Mouse (Mus musculus) neural tube, embryonic 14.5 days (tissue): ENCODE measurements around the gene Gm11634. TPM values are rescaled to one million over a fixed set of nuclear protein-coding genes. Genes with fewer than 3 reads are reported as not detected.
A peak's percentile ranks its signal among the peaks of the same experiment; 100 is the strongest.
"Not testable (repeated sequence)": the region's sequence is repeated elsewhere in the genome, so short reads cannot be mapped to it uniquely, and the experiment has no call there.

ENCODE experiments used
- ATAC-seq: fragments of 200-750 bp; cut with Nextera tagmentation; 2 replicates; pipeline ENCODE4 v1.8.0; 2017; ENCODE audit warnings: low read depth, mild to moderate bottlenecking, moderate TSS enrichment, moderate library complexity
- H3K27ac ChIP-seq: fragments of 300-500 bp; sonication (generic); 2 replicates; pipeline ENCODE4 v1.5.1; 2014; ENCODE audit warnings: low read depth, mild to moderate bottlenecking, control low read depth, low read length, moderate library complexity, mixed read lengths
- H3K27me3 ChIP-seq: fragments of 300-500 bp; sonication (generic); 2 replicates; pipeline ENCODE4 v1.6.1; 2014; ENCODE audit warnings: low read length; ENCODE audit not compliant: control insufficient read depth, insufficient read depth
- H3K36me3 ChIP-seq: fragments of 300-500 bp; sonication (generic); 2 replicates; pipeline ENCODE4 v1.6.1; 2014; ENCODE audit warnings: low read length, mixed read lengths; ENCODE audit not compliant: control insufficient read depth, insufficient read depth
- H3K4me1 ChIP-seq: fragments of 300-500 bp; sonication (generic); 2 replicates; pipeline ENCODE4 v1.6.1; 2014; ENCODE audit warnings: low read length; ENCODE audit not compliant: control insufficient read depth, insufficient read depth
- H3K4me2 ChIP-seq: fragments of 300-500 bp; sonication (generic); 2 replicates; pipeline ENCODE4 v1.6.1; 2014; ENCODE audit warnings: mild to moderate bottlenecking, low read depth, low read length, control low read depth
- H3K4me3 ChIP-seq: fragments of 300-500 bp; sonication (generic); 2 replicates; pipeline ENCODE4 v1.5.1; 2014; ENCODE audit warnings: low read depth, low read length, control low read depth, mixed read lengths
- H3K9ac ChIP-seq: fragments of 300-500 bp; sonication (generic); replicated peaks from 2 replicates; pipeline ENCODE4 v1.6.1; 2014; ENCODE audit warnings: low read depth, mild to moderate bottlenecking, control low read depth, low read length, mixed read lengths
- H3K9me3 ChIP-seq: fragments of 300-500 bp; sonication (generic); 2 replicates; pipeline ENCODE4 v1.6.1; 2016; ENCODE audit warnings: low read length; ENCODE audit not compliant: control insufficient read depth
- WGBS: fragments of 180-500 bp; shearing (Covaris S2); extraction: QIAGEN DNeasy Blood & Tissue Kit; methylation state at CpG from one replicate; pipeline ENCODE4 v1.1.7; 2014; 5-methylcytosine and 5-hydroxymethylcytosine counted together
- polyA plus RNA-seq: library from polyadenylated mRNA; unstranded; fragments of >200 nt; fragmentation: Nextera tagmentation; extraction: Ambion mirVana; gene quantifications from 2 replicates; pipeline ENCODE4 v1.2.1, GENCODE M21; 2014

Gm11634 gene
- polyA plus RNA-seq, 1 experiment from 2014 or later = not detected

DNA sequence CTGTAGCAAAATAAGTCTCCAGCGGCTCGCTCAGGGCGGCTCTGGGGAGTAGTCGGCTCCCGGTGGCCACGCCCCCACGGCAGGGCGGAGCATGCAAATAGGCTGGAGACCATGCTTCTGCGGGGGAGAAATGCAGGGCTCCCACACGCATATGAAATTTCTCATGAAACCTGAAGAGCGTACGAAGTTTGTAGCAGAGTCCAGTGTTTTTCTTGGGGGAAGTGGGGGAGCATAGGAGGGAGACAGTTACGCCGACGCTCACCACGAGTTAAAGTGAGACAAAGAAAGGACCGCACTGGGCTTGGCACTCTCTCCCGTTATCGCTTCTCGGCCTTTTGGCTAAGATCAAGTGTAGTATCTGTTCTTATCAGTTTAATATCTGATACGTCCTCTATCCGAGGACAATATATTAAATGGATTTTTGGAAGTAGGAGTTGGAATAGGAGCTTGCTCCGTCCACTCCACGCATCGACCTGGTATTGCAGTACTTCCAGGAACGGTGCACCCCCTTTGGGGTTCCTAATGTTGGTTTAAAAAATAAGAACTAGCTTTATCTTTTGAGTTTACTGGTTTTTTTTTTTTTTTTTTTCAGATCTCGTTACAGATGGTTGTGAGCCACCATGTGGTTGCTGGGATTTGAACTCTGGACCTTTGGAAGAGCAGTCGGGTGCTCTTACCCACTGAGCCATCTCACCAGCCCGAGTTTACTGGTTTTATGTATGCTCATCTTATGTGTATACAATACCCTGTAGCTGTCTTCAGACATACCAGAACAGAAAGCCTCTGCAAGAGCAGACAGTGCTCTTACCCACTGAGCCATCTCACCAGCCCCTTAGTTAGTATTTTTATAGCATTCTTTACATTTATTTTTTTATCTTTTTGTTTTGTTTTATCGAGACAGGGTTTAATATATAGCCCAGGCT, 5.7 kb upstream of the Gm11634 start:
- H3K9me3 ChIP-seq, H3K27me3 ChIP-seq, H3K36me3 ChIP-seq, H3K4me1 ChIP-seq: not testable (repeated sequence)
- peak overlapping the region; percentile 34 for H3K4me3 ChIP-seq
- peak; percentile 79 for ATAC-seq
- H3K4me2 ChIP-seq = peak overlapping the region; percentile 47
- peak overlapping the region; percentile 32; the same call in 1 of the 2 replicates for H3K9ac ChIP-seq
- peak overlapping the region; percentile 34; the same call in 1 of the 2 replicates for H3K27ac ChIP-seq
- WGBS = 2% methylated on average over 30 of the region's 30 CpGs

DNA sequence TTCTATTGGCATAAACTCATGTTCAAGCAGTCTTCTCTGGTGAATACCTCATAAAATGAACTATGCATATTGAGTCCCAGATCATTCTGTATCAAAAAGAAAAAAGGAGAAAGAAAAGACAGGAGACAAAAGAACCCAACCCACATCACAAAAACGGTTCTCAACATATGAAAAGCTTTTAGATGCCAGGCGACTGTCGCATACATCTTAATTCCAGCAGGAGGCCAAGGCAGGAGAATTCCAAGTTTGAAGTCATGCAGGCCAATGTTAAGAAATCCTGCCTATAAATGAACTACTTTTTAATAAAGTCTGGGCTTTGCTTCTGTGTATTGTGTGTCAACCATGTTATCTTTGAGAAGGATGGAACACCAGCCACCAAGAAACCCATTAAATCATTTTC, 5.1 kb upstream of the Gm11634 start:
- 0% methylated on average over 3 of the region's 3 CpGs for WGBS
- 0 out of 2 replicates have a peak, but pooled peaks cover 3% of the 10 kb centered on the region for H3K4me1 ChIP-seq
- peak overlapping the region; percentile 32; the same call in 1 of the 2 replicates for H3K9ac ChIP-seq
- ATAC-seq = no peak
- H3K36me3 ChIP-seq = no peaks in the 10 kb centered on the region
- peak overlapping the region; percentile 34 for H3K4me3 ChIP-seq
- H3K27ac ChIP-seq = no peak overlapping the region
- peak overlapping the region; percentile 47 for H3K4me2 ChIP-seq
- no peaks in the 10 kb centered on the region for H3K27me3 ChIP-seq
- H3K9me3 ChIP-seq = no peaks in the 10 kb centered on the region

GRCm38 (mm10) chr11:101602491-101602890, 3.4 kb upstream of the Gm11634 start:
- ATAC-seq = no peak

DNA sequence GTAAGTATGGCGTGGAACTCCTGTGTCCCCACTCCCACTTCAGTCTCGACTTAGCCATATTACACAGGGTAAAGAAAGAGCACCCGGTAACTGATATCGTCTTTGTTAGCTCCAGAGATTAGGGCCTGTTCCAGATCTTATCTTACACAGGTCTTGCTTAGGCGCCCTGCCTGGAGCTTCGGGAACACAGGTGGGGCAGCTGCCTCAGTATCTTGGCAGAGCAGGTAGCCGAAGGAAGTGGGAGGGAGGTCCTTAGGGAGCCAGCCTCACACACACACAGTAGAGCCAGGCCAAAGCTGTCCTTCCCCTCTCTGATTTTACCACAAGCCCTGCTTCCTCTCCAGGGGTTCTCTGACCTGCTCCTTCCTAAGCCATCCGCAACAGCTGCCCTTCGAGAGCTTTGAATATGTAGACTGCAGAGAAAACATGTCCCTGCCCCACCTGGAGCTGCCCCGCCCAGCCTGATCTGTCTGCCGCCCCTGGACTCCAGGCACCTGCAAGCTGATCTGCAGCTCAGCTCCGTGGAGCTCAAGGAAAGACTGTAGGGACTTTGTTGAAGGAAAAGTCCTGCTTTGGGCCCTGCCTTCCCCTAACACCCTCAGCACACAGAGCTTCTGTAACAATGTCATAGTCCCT, 8.9 kb downstream of the Gm11634 start:
- no peak overlapping the region for H3K9ac ChIP-seq

More at GRCm38 (mm10) chr11:101602491-101602890, 3.4 kb upstream of the Gm11634 start:
- Histone ChIP-seq H3K4me2 (no peak overlapping the region), H3K27ac (no peak overlapping the region), H3K4me3 (no peak overlapping the region), H3K9me3 (no peaks in the 10 kb centered on the region), H3K27me3 (no peaks in the 10 kb centered on the region), H3K36me3 (no peaks in the 10 kb centered on the region), H3K4me1 (0 out of 2 replicates have a peak, but pooled peaks cover 3% of the 10 kb centered on the region), H3K9ac (no peak overlapping the region)
- WGBS = 16% methylated on average over 3 of the region's 3 CpGs

DNA sequence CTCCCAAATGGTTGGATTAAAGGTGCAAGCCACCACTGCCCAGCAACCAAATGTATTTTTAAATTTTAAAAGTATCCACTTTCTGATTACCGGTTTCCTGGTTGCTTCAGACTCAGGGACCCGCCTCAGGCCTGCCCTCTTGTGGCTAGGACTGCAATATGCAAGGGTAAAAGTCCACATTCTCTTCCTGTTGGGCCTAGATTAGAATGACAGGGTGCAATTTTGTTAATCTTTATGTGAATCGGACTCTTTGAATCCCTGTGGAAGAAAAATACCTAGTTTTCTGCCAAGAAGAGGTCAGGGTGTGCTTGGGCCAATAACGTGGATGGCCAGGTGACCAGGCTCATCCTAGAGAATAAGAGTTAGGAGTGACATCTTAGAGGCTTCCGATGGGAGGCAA, 9.6 kb downstream of the Gm11634 start:
- Histone ChIP-seq H3K36me3 (no peaks in the 10 kb centered on the region), H3K9me3 (no peaks in the 10 kb centered on the region), H3K9ac (no peak overlapping the region), H3K4me1 (no peaks in the 10 kb centered on the region), H3K4me2 (no peak overlapping the region), H3K27ac (no peak overlapping the region), H3K27me3 (no peaks in the 10 kb centered on the region), H3K4me3 (no peak overlapping the region)
- no peak for ATAC-seq
- WGBS = 29% methylated on average over 5 of the region's 5 CpGs

More for the DNA sequence above, 8.9 kb downstream of the Gm11634 start:
- no peaks in the 10 kb centered on the region for H3K4me1 ChIP-seq
- H3K4me3 ChIP-seq = no peak overlapping the region
- no peak overlapping the region for H3K27ac ChIP-seq
- no peaks in the 10 kb centered on the region for H3K36me3 ChIP-seq
- WGBS = 80% methylated on average over 12 of the region's 12 CpGs
- no peaks in the 10 kb centered on the region for H3K9me3 ChIP-seq
- H3K4me2 ChIP-seq = no peak overlapping the region
- H3K27me3 ChIP-seq = no peaks in the 10 kb centered on the region
- no peak for ATAC-seq

DNA sequence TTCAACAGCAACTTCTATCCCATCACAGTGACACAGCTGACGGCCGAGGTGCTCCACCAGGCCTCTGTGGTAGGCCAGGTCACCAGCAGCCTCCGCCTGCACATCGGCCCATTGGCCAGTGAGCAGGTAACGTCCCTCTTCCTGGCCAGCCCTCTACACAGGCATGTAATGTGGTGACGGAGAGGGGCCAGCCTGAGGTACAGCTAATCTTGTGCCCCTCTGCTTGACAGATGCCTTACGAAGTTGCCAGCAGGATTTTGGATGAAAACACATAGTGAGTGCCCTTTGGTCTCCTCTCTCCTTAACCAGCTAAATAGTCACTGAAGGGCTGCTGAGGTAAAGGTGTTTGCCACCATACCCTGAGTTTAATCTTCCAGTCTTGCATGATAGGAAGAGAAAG, 10.2 kb downstream of the Gm11634 start:
- Histone ChIP-seq H3K4me1 (no peaks in the 10 kb centered on the region), H3K27me3 (no peaks in the 10 kb centered on the region), H3K36me3 (no peaks in the 10 kb centered on the region), H3K27ac (no peak overlapping the region), H3K4me3 (no peak overlapping the region), H3K4me2 (no peak overlapping the region), H3K9me3 (no peaks in the 10 kb centered on the region), H3K9ac (no peak overlapping the region)
- WGBS = 94% methylated on average over 7 of the region's 7 CpGs
- ATAC-seq = no peak

GRCm38 (mm10) chr11:101587676-101588075, 11.4 kb downstream of the Gm11634 start:
- Histone ChIP-seq H3K4me3 (no peak overlapping the region), H3K36me3 (no peaks in the 10 kb centered on the region), H3K9me3 (no peaks in the 10 kb centered on the region), H3K27me3 (no peaks in the 10 kb centered on the region), H3K4me2 (no peak overlapping the region), H3K4me1 (no peaks in the 10 kb centered on the region), H3K9ac (no peak overlapping the region), H3K27ac (no peak overlapping the region)
- WGBS = 91% methylated on average over 10 of the region's 10 CpGs
- no peak for ATAC-seq

- Histone ChIP-seq H3K9ac (no peak overlapping the region), H3K27ac (no peak overlapping the region), H3K36me3 (peaks cover 2% of the 10 kb centered on the region), H3K27me3 (no peaks in the 10 kb centered on the region), H3K4me1 (no peaks in the 10 kb centered on the region), H3K4me3 (no peak overlapping the region), H3K4me2 (no peak overlapping the region), H3K9me3 (no peaks in the 10 kb centered on the region)
- ATAC-seq = no peak
- WGBS = 89% methylated on average over 4 of the region's 4 CpGs
These were observed 13.3 kb downstream of the Gm11634 start for GRCm38 (mm10) chr11:101585805-101586204.

DNA sequence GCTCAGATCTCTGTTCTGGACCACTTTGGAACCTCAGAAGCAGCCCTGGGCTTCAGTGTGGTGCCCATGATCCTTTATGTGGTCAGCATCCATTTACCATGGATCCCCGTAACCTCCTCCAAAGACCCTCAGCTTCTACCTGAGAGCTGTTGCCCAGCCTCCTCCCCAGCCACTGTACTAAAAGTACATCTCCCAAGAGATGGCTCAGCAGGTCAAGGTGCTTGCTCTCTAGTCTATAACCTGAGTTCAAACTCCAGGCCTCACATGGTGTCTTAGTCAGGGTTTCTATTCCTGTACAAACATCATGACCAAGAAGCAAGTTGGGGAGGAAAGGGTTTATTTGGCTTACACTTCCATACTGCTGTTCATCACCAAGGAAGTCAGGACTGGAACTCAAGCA, 14.0 kb downstream of the Gm11634 start:
- H3K9me3 ChIP-seq, H3K4me3 ChIP-seq, H3K9ac ChIP-seq, H3K27me3 ChIP-seq, H3K36me3 ChIP-seq, ATAC-seq, H3K27ac ChIP-seq, H3K4me1 ChIP-seq, H3K4me2 ChIP-seq: not testable (repeated sequence)
- 96% methylated on average over 1 of the region's 1 CpGs for WGBS
